Mouse (Mus musculus) hematopoietic stem cell, adult 5-6 weeks (primary cell): ENCODE measurements around the gene Sln. TPM values are rescaled to one million over a fixed set of nuclear protein-coding genes. Genes with fewer than 3 reads are reported as not detected.

Source experiments
- ATAC-seq, 2 experiments: fragments of 125-278 bp in 1 of 2; replicated peaks in 1 of 2; 2 replicates each; pipeline ENCODE4 v1.8.0; 2016 to 2017; ENCODE audit warnings: inconsistent platforms in 2 of 2, mild to moderate bottlenecking in 2 of 2, moderate number of reproducible peaks in 2 of 2, low read depth in 1 of 2, moderate TSS enrichment in 1 of 2; ENCODE audit not compliant: low FRiP score in 2 of 2, poor library complexity in 2 of 2, severe bottlenecking in 2 of 2, insufficient read depth in 1 of 2, low TSS enrichment in 1 of 2
- total RNA-seq: library from RNA; stranded (forward); fragments of 172-1452, 232-1000 nt; gene quantifications from 2 replicates; pipeline ENCODE4 v1.2.3, GENCODE M21; 2017

The Sln gene
- total RNA-seq, 1 experiment from 2014 or later, result not detected

DNA sequence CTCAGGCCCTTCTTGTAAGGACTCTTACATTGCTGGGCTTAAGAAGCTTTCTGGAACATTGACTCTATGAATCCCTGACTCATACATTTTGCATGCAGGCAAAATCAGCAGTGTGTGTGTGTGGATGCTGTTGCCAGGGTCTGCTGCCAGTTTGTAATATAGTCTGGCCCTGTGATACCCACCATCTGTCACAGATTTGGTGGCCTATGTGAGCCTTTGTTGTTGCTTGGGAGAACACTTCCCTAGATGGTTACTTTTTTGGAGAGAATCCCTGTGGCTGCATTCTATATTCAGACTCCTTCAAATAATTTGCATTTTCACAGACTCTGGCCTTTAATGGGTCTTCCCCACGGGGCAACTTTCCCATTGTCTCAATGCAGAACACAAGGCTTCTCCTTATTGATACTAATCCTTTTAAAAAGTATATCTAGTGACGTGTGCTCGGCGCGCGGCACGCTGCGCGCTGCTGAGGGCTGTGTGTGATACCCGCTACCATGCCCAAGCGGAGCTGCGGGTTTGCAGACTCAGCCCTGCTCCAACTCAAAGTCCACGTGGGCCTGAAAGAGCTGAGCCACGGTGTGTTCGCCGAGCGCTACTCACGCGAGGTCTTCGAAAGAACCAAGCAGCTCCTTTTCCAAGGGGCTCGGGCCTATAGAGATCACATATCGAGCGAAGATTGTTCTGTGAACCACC is 33.8 kb downstream of the Sln start:
- no peak for ATAC-seq

DNA sequence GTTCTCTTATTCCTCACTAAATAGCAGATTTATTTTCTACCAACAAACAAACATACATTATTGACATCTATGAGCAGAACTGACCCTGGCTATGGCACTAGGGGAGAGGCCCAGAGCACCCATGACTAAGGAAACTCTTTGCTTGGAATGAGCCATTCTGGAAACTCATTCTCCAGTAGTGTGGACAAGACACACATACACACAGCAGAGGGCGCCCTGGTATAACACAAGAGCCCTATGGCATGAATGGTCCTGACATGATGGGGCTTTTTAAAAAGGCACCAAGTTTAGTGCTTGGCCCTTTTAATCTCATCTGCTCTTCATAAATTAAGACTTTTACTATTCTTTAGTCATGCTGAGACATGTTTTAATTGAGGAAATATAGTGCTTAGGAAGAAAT is 40.1 kb downstream of the Sln start:
- no peak for ATAC-seq

DNA sequence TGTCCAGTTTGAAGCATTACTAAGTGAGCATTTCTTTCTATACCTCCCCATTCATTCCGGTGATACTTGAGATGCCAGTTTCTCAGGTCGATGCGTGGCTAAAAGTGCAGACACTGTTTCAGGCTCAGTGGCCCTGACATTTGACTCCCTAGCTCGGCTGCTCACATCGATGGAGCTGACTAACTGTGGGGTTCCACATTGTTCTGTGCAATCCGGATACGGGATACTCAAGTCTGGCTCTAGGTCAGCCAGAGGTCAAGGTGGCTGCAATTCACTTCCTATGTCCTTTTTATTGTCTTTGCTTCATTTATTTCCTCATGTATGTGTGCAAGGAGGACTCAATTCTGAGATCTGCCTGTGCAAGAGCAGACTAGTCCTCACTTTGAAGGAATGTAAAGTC is 45.9 kb downstream of the Sln start:
- no peak for ATAC-seq

DNA sequence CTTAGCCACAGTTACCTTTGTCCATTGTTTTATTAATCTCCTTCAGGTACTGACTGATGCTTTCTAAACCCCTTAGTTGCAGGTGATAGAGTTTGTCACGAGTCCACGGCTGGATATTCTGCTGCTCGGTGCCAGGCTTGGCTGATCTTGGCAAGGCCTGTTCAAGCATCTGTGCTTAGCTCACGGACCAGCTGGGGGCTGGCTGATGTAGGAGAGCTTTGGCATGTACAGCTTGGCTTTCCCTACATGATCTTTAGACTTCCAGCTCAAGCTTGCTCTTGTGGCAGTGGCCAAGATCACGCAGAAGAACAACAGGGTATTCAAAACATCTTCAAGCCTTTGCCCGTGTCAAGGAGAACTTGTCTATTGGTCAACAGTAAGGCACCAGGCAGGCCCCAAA is 49.9 kb downstream of the Sln start:
- no peak for ATAC-seq

DNA sequence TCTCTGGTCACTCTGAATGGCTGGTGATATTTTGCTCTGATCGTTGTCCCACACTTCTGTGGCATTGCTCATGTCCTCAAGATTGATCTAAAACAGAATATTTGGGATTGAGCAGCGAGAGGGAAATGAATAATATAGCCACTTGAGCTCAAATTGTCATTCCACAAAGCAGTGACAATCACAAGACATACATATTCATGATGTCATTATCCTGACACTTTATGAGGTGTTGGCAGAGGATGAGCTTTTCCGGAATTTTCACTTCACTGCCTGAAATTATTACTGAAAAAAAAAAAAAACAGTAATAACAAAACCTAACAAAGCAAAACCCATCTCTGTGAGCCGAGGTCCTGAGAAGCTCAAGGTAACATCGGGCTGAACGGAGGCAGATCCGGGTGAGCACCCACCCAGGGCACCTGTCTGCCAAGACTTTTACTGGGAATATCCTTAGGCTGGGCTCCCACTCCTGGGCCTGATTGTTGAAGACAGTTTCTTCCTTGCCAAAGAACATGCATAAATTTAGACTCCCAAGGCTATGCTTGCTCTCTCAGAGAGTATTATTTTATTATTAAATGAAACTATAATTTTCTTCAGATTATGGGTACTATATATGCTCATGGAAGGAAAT is 53.4 kb downstream of the Sln start:
- ATAC-seq, result no peak

Other genes with a start within 250 kb of the Sln start
- 63.2 and 74.0 TPM in 2 replicates for gene Acat1, start 239.8 kb upstream of the Sln start, total RNA-seq
- gene Cul5, start 180.2 kb upstream of the Sln start, total RNA-seq, result 61.7 and 81.6 TPM in 2 replicates
- gene Rab39, start 143.9 kb upstream of the Sln start, total RNA-seq, result 0.56 and 0.60 TPM in 2 replicates
- gene Slc35f2, start 78.6 kb upstream of the Sln start, total RNA-seq, result 15.3 and 19.9 TPM in 2 replicates
- gene Elmod1, start 125.1 kb downstream of the Sln start, total RNA-seq, result not detected in 2 replicates
- gene Tnfaip8l3, start 218.2 kb downstream of the Sln start, total RNA-seq, result not detected in 2 replicates